Mouse (Mus musculus): ENCODE results near the gene Galns. TPM values are rescaled to one million over a fixed set of nuclear protein-coding genes. Genes with fewer than 3 reads are reported as not detected.

The Galns gene
- 5.5 and 6.5 TPM in 2 replicates for polyA plus RNA-seq (2015; fragmentation: Nextera tagmentation; extraction: Ambion mirVana)

GRCm38 (mm10) chr8:122611295-122612133 lies at the start of gene Galns, which contains the start of gene Trappc2l:
Gene Galns, minus strand, starts transcription at chr8:122611463.
Gene Trappc2l, plus strand, starts transcription at chr8:122611640.
- Histone ChIP-seq H3K27me3 (no peaks in the 10 kb centered on the region), H3K4me2 (peak within 1 kb of the TSS; percentile 94), H3K27ac (replicated peaks) (peak within 1 kb of the TSS; percentile 89), H3K4me1 (replicated peaks) (peaks cover 23% of the 10 kb centered on the region), H3K4me3 (peak within 1 kb of the TSS; percentile 75), H3K9me3 (no peaks in the 10 kb centered on the region), H3K9ac (peak within 1 kb of the TSS; percentile 81), H3K36me3 (peaks cover 6% of the 10 kb centered on the region; the same call in 1 of the 2 replicates)
- WGBS = under 1% methylated on average over 57 of the region's 57 CpGs
- peak; percentile 97 for ATAC-seq (ENCODE audit: low read depth)

- H3K9ac ChIP-seq = no peak overlapping the region
- no peaks in the 10 kb centered on the region for H3K9me3 ChIP-seq
- 74% methylated on average over 2 of the region's 2 CpGs for WGBS
- H3K27me3 ChIP-seq = no peaks in the 10 kb centered on the region
- no peak overlapping the region for H3K4me2 ChIP-seq
- no peaks in the 10 kb centered on the region; the same call in 1 of the 2 replicates for H3K36me3 ChIP-seq
- no peak for ATAC-seq (ENCODE audit: low read depth)
- peaks cover 91% of the 10 kb centered on the region for H3K4me1 ChIP-seq (replicated peaks)
- H3K27ac ChIP-seq (replicated peaks) = no peak overlapping the region
- H3K4me3 ChIP-seq = no peak overlapping the region
Measured at GRCm38 (mm10) chr8:122660022-122660421, 48.8 kb upstream of the Galns start.

GRCm38 (mm10) chr8:122658807-122659160 lies 47.5 kb upstream of the Galns start:
- Histone ChIP-seq H3K9ac (no peak overlapping the region), H3K9me3 (no peaks in the 10 kb centered on the region), H3K27me3 (no peaks in the 10 kb centered on the region), H3K36me3 (no peaks in the 10 kb centered on the region; the same call in 1 of the 2 replicates), H3K4me3 (no peak overlapping the region), H3K27ac (replicated peaks) (no peak overlapping the region), H3K4me1 (replicated peaks) (peaks cover 91% of the 10 kb centered on the region), H3K4me2 (no peak overlapping the region)
- no peak for ATAC-seq (ENCODE audit: low read depth)
- 69% methylated on average over 9 of the region's 9 CpGs for WGBS

GRCm38 (mm10) chr8:122658149-122658806 lies 47.0 kb upstream of the Galns start:
- H3K9me3 ChIP-seq = no peaks in the 10 kb centered on the region
- H3K4me2 ChIP-seq = no peak overlapping the region
- H3K36me3 ChIP-seq = no peaks in the 10 kb centered on the region; the same call in 1 of the 2 replicates
- ATAC-seq (ENCODE audit: low read depth) = no peak; the same call in 1 of the 2 replicates
- no peak overlapping the region for H3K9ac ChIP-seq
- 69% methylated on average over 10 of the region's 10 CpGs for WGBS
- H3K4me1 ChIP-seq (replicated peaks) = peaks cover 91% of the 10 kb centered on the region
- H3K4me3 ChIP-seq = no peak overlapping the region
- H3K27me3 ChIP-seq = no peaks in the 10 kb centered on the region
- H3K27ac ChIP-seq (replicated peaks) = peak overlapping the region; percentile 33; the same call in 1 of the 2 replicates

GRCm38 (mm10) chr8:122656056-122656999 lies 45.1 kb upstream of the Galns start:
- peaks cover 3% of the 10 kb centered on the region; the same call in 1 of the 2 replicates for H3K36me3 ChIP-seq
- 85% methylated on average over 13 of the region's 13 CpGs for WGBS
- H3K27ac ChIP-seq (replicated peaks) = no peak overlapping the region
- H3K4me1 ChIP-seq (replicated peaks) = peaks cover 92% of the 10 kb centered on the region
- H3K9ac ChIP-seq = no peak overlapping the region
- H3K4me2 ChIP-seq = no peak overlapping the region
- no peak overlapping the region for H3K4me3 ChIP-seq
- no peak for ATAC-seq (ENCODE audit: low read depth)
- H3K9me3 ChIP-seq = no peaks in the 10 kb centered on the region
- H3K27me3 ChIP-seq = no peaks in the 10 kb centered on the region

- H3K9ac ChIP-seq = no peak overlapping the region
- ATAC-seq (ENCODE audit: low read depth) = no peak
- no peaks in the 10 kb centered on the region for H3K27me3 ChIP-seq
- H3K9me3 ChIP-seq = no peaks in the 10 kb centered on the region
- H3K4me1 ChIP-seq (replicated peaks) = peaks cover 92% of the 10 kb centered on the region
- no peak overlapping the region for H3K27ac ChIP-seq (replicated peaks)
- peaks cover 10% of the 10 kb centered on the region for H3K36me3 ChIP-seq
- WGBS = 52% methylated on average over 7 of the region's 7 CpGs
- no peak overlapping the region for H3K4me2 ChIP-seq
- no peak overlapping the region for H3K4me3 ChIP-seq
Measured at GRCm38 (mm10) chr8:122654768-122655167, 43.5 kb upstream of the Galns start.

- Histone ChIP-seq H3K9me3 (no peaks in the 10 kb centered on the region), H3K9ac (no peak overlapping the region), H3K4me2 (no peak overlapping the region), H3K36me3 (peaks cover 31% of the 10 kb centered on the region), H3K4me3 (no peak overlapping the region), H3K27me3 (no peaks in the 10 kb centered on the region), H3K4me1 (replicated peaks) (peaks cover 71% of the 10 kb centered on the region), H3K27ac (replicated peaks) (no peak overlapping the region)
- 74% methylated on average over 6 of the region's 6 CpGs for WGBS
- ATAC-seq (ENCODE audit: low read depth) = no peak
Measured at GRCm38 (mm10) chr8:122652643-122653042, 41.4 kb upstream of the Galns start.

GRCm38 (mm10) chr8:122651326-122651921 lies 40.2 kb upstream of the Galns start:
- Histone ChIP-seq H3K4me3 (no peak overlapping the region), H3K4me2 (no peak overlapping the region), H3K9ac (no peak overlapping the region), H3K27me3 (no peaks in the 10 kb centered on the region), H3K36me3 (peaks cover 42% of the 10 kb centered on the region), H3K27ac (replicated peaks) (0 out of 2 replicates have a peak overlapping the region, but pooled peaks have one; percentile 9), H3K4me1 (replicated peaks) (peaks cover 65% of the 10 kb centered on the region), H3K9me3 (no peaks in the 10 kb centered on the region)
- 53% methylated on average over 16 of the region's 16 CpGs for WGBS
- ATAC-seq (ENCODE audit: low read depth) = peak; percentile 50

- peaks cover 35% of the 10 kb centered on the region for H3K4me1 ChIP-seq (replicated peaks)
- H3K4me2 ChIP-seq = no peak overlapping the region
- 79% methylated on average over 15 of the region's 15 CpGs for WGBS
- no peak overlapping the region for H3K9ac ChIP-seq
- H3K27ac ChIP-seq (replicated peaks) = no peak overlapping the region
- H3K27me3 ChIP-seq = no peaks in the 10 kb centered on the region
- ATAC-seq (ENCODE audit: low read depth) = no peak
- H3K9me3 ChIP-seq = no peaks in the 10 kb centered on the region
- H3K36me3 ChIP-seq = peaks cover 72% of the 10 kb centered on the region
- H3K4me3 ChIP-seq = no peak overlapping the region
Measured at GRCm38 (mm10) chr8:122648192-122648970, 37.1 kb upstream of the Galns start.

- no peak for ATAC-seq (ENCODE audit: low read depth)
- H3K4me2 ChIP-seq = no peak overlapping the region
- peaks cover 88% of the 10 kb centered on the region for H3K36me3 ChIP-seq
- H3K9me3 ChIP-seq = no peaks in the 10 kb centered on the region
- H3K27ac ChIP-seq (replicated peaks) = no peak overlapping the region
- no peak overlapping the region for H3K9ac ChIP-seq
- WGBS = 90% methylated on average over 16 of the region's 16 CpGs
- peaks cover 15% of the 10 kb centered on the region for H3K4me1 ChIP-seq (replicated peaks)
- no peak overlapping the region for H3K4me3 ChIP-seq
- no peaks in the 10 kb centered on the region for H3K27me3 ChIP-seq
Measured at GRCm38 (mm10) chr8:122646337-122646736, 35.1 kb upstream of the Galns start.

All from neural tube, embryonic 13.5 days (tissue).